25 mouse cellular contexts compared by ENCODE assay signal in the genomic region with DNA sequence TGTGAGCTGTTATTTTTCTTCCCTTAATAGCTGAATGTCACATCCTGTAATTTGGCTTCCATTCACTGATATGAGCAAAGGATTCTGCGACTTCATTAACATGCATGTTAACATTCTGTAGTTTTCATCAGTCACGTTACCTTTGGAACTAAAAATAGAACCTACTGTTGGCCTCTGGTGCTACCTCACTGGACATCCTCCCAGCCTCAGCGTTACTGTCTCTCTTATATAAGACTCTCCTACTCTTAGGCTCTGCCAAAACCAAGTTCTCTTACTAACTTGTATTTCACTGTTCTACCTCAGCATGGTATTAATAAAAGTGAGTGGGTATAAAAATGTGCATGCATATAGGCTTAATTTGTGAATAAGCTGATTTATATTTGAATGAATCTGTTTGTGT. TPM values are rescaled to one million over a fixed set of nuclear protein-coding genes. Genes with fewer than 3 reads are reported as not detected.
DNase-seq lines count a peak whose midpoint lies in the region; ATAC-seq and TF ChIP-seq lines count a peak whose summit lies in the region.
"Had no signal": no experiment of that assay in that cellular context is flagged by ENCODE, and none has a peak within 500 bp of the region (broad histone marks: within the 10 kb centered on the region; RNA-seq: fewer than 3 reads in every experiment).

No protein-coding gene starts in this region.

- no peak for TF ChIP-seq CTCF in cerebellum, adult 2 months (IDR thresholded peaks at IDR 0.05; ENCODE audit: borderline replicate concordance, insufficient read depth, low read depth, low read length)
- no peak for TF ChIP-seq CTCF in thymus, adult 2 months (IDR thresholded peaks at IDR 0.05; ENCODE audit: borderline replicate concordance, control insufficient read depth, extremely low read depth, insufficient read depth, low read length, poor library complexity)

- H3K4me1 ChIP-seq in forebrain, embryonic 14.5 days (ENCODE audit: control insufficient read depth, insufficient read depth, low read length), result no peaks in the 10 kb centered on the region
- no peaks in the 10 kb centered on the region for H3K4me1 ChIP-seq in forebrain, embryonic 11.5 days (replicated peaks; ENCODE audit: control insufficient read depth, insufficient read depth, low read length)
- H3K4me1 ChIP-seq in heart, embryonic 10.5 days, result no peaks in the 10 kb centered on the region
- no peaks in the 10 kb centered on the region for H3K4me1 ChIP-seq in cerebellum, adult 2 months (ENCODE audit: control insufficient read depth, insufficient read depth, low read length)
- no peaks in the 10 kb centered on the region for H3K4me1 ChIP-seq in thymus, adult 2 months (replicated peaks; ENCODE audit: control insufficient read depth, insufficient read depth, low read length)
- H3K4me1 ChIP-seq: embryonic facial prominence, embryonic 15.5 days; hindbrain, embryonic 10.5 days; kidney, embryonic 15.5 days; midbrain, embryonic 12.5 days; neural tube, embryonic 12.5 days had no signal

- no peak overlapping the region for H3K4me2 ChIP-seq in forebrain, embryonic 14.5 days (ENCODE audit: low read length)
- no peak overlapping the region for H3K4me2 ChIP-seq in forebrain, embryonic 11.5 days (ENCODE audit: low read depth, low read length, severe bottlenecking)
- H3K4me2 ChIP-seq: embryonic facial prominence, embryonic 15.5 days; heart, embryonic 13.5 days; kidney, embryonic 15.5 days; liver, embryonic 11.5 days; midbrain, embryonic 12.5 days; neural tube, embryonic 12.5 days had no signal

- TF ChIP-seq POLR2A in cerebellum, adult 2 months (IDR thresholded peaks at IDR 0.05; ENCODE audit: borderline replicate concordance, insufficient read depth, low read length), result no peak
- no peak for TF ChIP-seq POLR2A in thymus, adult 2 months (IDR thresholded peaks at IDR 0.05; ENCODE audit: control insufficient read depth, extremely low read depth, insufficient read depth, low read length, poor library complexity)

- H3K36me3 ChIP-seq in forebrain, embryonic 14.5 days (ENCODE audit: control insufficient read depth, insufficient read depth, low read length), result no peaks in the 10 kb centered on the region
- H3K36me3 ChIP-seq in forebrain, embryonic 11.5 days (ENCODE audit: control insufficient read depth, insufficient read depth, low read length), result no peaks in the 10 kb centered on the region
- H3K36me3 ChIP-seq in heart, embryonic 10.5 days, result no peaks in the 10 kb centered on the region
- no peaks in the 10 kb centered on the region for H3K36me3 ChIP-seq in thymus, adult 2 months (ENCODE audit: control insufficient read depth, insufficient read depth, low read length)
- H3K36me3 ChIP-seq: embryonic facial prominence, embryonic 15.5 days; hindbrain, embryonic 10.5 days; kidney, embryonic 15.5 days; midbrain, embryonic 12.5 days; neural tube, embryonic 12.5 days had no signal

- H3K27ac ChIP-seq in forebrain, embryonic 14.5 days (ENCODE audit: low read depth, low read length), result no peak overlapping the region
- no peak overlapping the region for H3K27ac ChIP-seq in forebrain, embryonic 11.5 days (ENCODE audit: low read depth, low read length)
- no peak overlapping the region for H3K27ac ChIP-seq in heart, embryonic 10.5 days
- H3K27ac ChIP-seq in cerebellum, adult 2 months (ENCODE audit: insufficient read depth, low read length), result no peak overlapping the region
- H3K27ac ChIP-seq in thymus, adult 2 months (ENCODE audit: control insufficient read depth, insufficient read depth, low read length), result no peak overlapping the region
- H3K27ac ChIP-seq: embryonic facial prominence, embryonic 15.5 days; heart, embryonic 13.5 days; hindbrain, embryonic 10.5 days; hindbrain, postnatal 0 days; kidney, embryonic 15.5 days; macrophage; midbrain, embryonic 12.5 days; neural tube, embryonic 12.5 days had no signal

- peak; percentile 10 for DNase-seq in forebrain, embryonic 14.5 days (ENCODE audit: low spot score)
- no peak for DNase-seq in forebrain, embryonic 11.5 days (ENCODE audit: low spot score)
- DNase-seq in heart, adult 8-10 months (ENCODE audit: low spot score), result peak; percentile 37
- no peak for DNase-seq in heart, embryonic 10.5 days (ENCODE audit: low spot score)
- peak; percentile 41 for DNase-seq in A20 (ENCODE audit: low read depth, low spot score)
- DNase-seq in cerebellum, adult 2 months, result peak; percentile 24 to 60
- no peak for DNase-seq in lung, postnatal 10 days
- no peak for DNase-seq in thymus, adult 2 months
- DNase-seq: adrenal gland, postnatal 36 days; B cell, adult 2 months; embryo, embryonic 11 days; kidney, postnatal 4 days; lung, adult 2 months; right cerebral cortex, adult 18-20 months; thymus, postnatal 36 days had no signal

- H3K4me3 ChIP-seq in forebrain, embryonic 14.5 days (ENCODE audit: low read depth, low read length), result no peak overlapping the region
- H3K4me3 ChIP-seq in forebrain, embryonic 11.5 days (ENCODE audit: low read depth, low read length), result no peak overlapping the region
- no peak overlapping the region for H3K4me3 ChIP-seq in heart, embryonic 10.5 days
- H3K4me3 ChIP-seq in cerebellum, adult 2 months (replicated peaks; ENCODE audit: insufficient read depth, low read depth, low read length), result no peak overlapping the region
- no peak overlapping the region for H3K4me3 ChIP-seq in thymus, adult 2 months (ENCODE audit: control insufficient read depth, insufficient read depth, low read length)
- H3K4me3 ChIP-seq: embryonic facial prominence, embryonic 15.5 days; heart, embryonic 13.5 days; hindbrain, embryonic 10.5 days; kidney, embryonic 15.5 days; midbrain, embryonic 12.5 days; neural tube, embryonic 12.5 days had no signal

- H3K9ac ChIP-seq in forebrain, embryonic 14.5 days (ENCODE audit: low read length), result no peak overlapping the region
- H3K9ac ChIP-seq in forebrain, embryonic 11.5 days (ENCODE audit: low read length), result no peak overlapping the region
- H3K9ac ChIP-seq: embryonic facial prominence, embryonic 15.5 days; heart, embryonic 13.5 days; kidney, embryonic 15.5 days; midbrain, embryonic 12.5 days; neural tube, embryonic 12.5 days had no signal

- no peaks in the 10 kb centered on the region for H3K27me3 ChIP-seq in forebrain, embryonic 14.5 days (replicated peaks; ENCODE audit: control insufficient read depth, insufficient read depth, low read length)
- no peaks in the 10 kb centered on the region for H3K27me3 ChIP-seq in forebrain, embryonic 11.5 days (ENCODE audit: control insufficient read depth, insufficient read depth, low read length)
- H3K27me3 ChIP-seq in heart, embryonic 10.5 days (ENCODE audit: insufficient read depth, poor library complexity, severe bottlenecking), result no peaks in the 10 kb centered on the region
- H3K27me3 ChIP-seq in cerebellum, adult 2 months (ENCODE audit: control insufficient read depth, insufficient read depth, low read length), result no peaks in the 10 kb centered on the region
- H3K27me3 ChIP-seq in thymus, adult 2 months (ENCODE audit: control insufficient read depth, insufficient read depth, low read length), result no peaks in the 10 kb centered on the region
- H3K27me3 ChIP-seq: embryonic facial prominence, embryonic 15.5 days; heart, embryonic 13.5 days; kidney, embryonic 15.5 days; midbrain, embryonic 12.5 days; neural tube, embryonic 12.5 days had no signal

- H3K9me3 ChIP-seq in forebrain, embryonic 14.5 days (replicated peaks; ENCODE audit: control insufficient read depth, low read length), result no peaks in the 10 kb centered on the region
- H3K9me3 ChIP-seq in forebrain, embryonic 11.5 days (ENCODE audit: control insufficient read depth, low read length), result no peaks in the 10 kb centered on the region
- no peaks in the 10 kb centered on the region for H3K9me3 ChIP-seq in heart, embryonic 10.5 days
- H3K9me3 ChIP-seq: embryonic facial prominence, embryonic 15.5 days; heart, embryonic 13.5 days; hindbrain, embryonic 10.5 days; kidney, embryonic 15.5 days; midbrain, embryonic 12.5 days; neural tube, embryonic 12.5 days had no signal

- ATAC-seq in forebrain, embryonic 14.5 days, result no peak
- ATAC-seq in forebrain, embryonic 11.5 days (replicated peaks; ENCODE audit: low FRiP score), result no peak
- ATAC-seq: hindbrain, postnatal 0 days; intestine, postnatal 0 days had no signal

- 80% methylated on average over 3 of the region's 3 CpGs for WGBS in forebrain, embryonic 14.5 days
- WGBS in forebrain, embryonic 11.5 days, result 85% methylated on average over 3 of the region's 3 CpGs
- 43% methylated on average over 3 of the region's 3 CpGs for WGBS in heart, embryonic 10.5 days
- 15% methylated on average over 3 of the region's 3 CpGs for WGBS in cerebellum, adult 2 months
- WGBS in thymus, adult 2 months, result 93% methylated on average over 3 of the region's 3 CpGs

RNA-seq across cellular contexts. Expression of a gene that starts 26.4 kb away (rescaled TPM):
- polyA plus RNA-seq in forebrain, embryonic 14.5 days (2014; fragmentation: Nextera tagmentation; extraction: Ambion mirVana), result 14.4 and 14.5 TPM in 2 replicates
- 5.5 and 5.6 TPM in 2 replicates for polyA plus RNA-seq in forebrain, embryonic 11.5 days (2014; fragmentation: Nextera tagmentation; extraction: Ambion mirVana)
- total RNA-seq in heart, adult 8-10 months (2022), result 1 to 10 TPM; 1.2 to 2.7 (median 2.1) TPM
- polyA plus RNA-seq in heart, embryonic 10.5 days (2016; fragmentation: Nextera tagmentation; extraction: Ambion mirVana), result 6.7 and 11.4 TPM in 2 replicates
- 8.6 and 10.1 TPM in 2 replicates for polyA plus RNA-seq in cerebellum, adult 2 months (2012; rRNA removed)
- polyA plus RNA-seq in thymus, adult 2 months (2012; rRNA removed), result 2.3 and 2.6 TPM in 2 replicates

Comparison
In these comparisons a context has a peak if more than half of its experiments do, and no peak if none do; other contexts are left out.
1. DNase-seq: peak in forebrain, embryonic 14.5 days (single experiment), heart, adult 8-10 months (single experiment), A20 (single experiment) and cerebellum, adult 2 months (2 of 2); none in forebrain, embryonic 11.5 days (single experiment), heart, embryonic 10.5 days (single experiment), lung, postnatal 10 days (single experiment) and thymus, adult 2 months (single experiment).